Mouse (Mus musculus) ES-E14 (cell line): ENCODE measurements at regions not wholly inside any gene's neighbourhood (a gene's known extent, or its start where the extent isn't known, plus 50 kb on each side); places are given as distances from the start of the nearest gene placed in this dataset.
"Not testable (repeated sequence)": the region's sequence is repeated elsewhere in the genome, so short reads cannot be mapped to it uniquely, and the experiment has no call there.

ENCODE experiments used
- DNase-seq: peaks from one replicate; pipeline ENCODE4 v3.0.0-alpha.2; 2013; ENCODE audit warnings: low read depth, low spot score
- H3K27ac ChIP-seq: 2 replicates; pipeline ENCODE4 v1.5.1; 2012; ENCODE audit warnings: low read depth, mild to moderate bottlenecking, low read length, moderate library complexity, mixed read lengths; ENCODE audit not compliant: poor library complexity, insufficient read depth, severe bottlenecking
- H3K36me3 ChIP-seq: 2 replicates; pipeline ENCODE4 v1.6.1; 2012; ENCODE audit warnings: mild to moderate bottlenecking, low read length, moderate library complexity, mixed read lengths; ENCODE audit not compliant: control insufficient read depth, poor library complexity, insufficient read depth, severe bottlenecking
- H3K4me1 ChIP-seq, 2 experiments: fragments of 150-350 bp in 1 of 2; sonication (generic) in 1 of 2; 2 replicates each; pipeline ENCODE4 v1.6.1; 2012; ENCODE audit warnings: low read length in 2 of 2, mild to moderate bottlenecking in 1 of 2, mixed read lengths in 1 of 2; ENCODE audit not compliant: control insufficient read depth in 2 of 2, insufficient read depth in 2 of 2, poor library complexity in 1 of 2
- H3K4me3 ChIP-seq, 2 experiments: fragments of 150-350 bp in 1 of 2; sonication (generic) in 1 of 2; 2 replicates each; pipeline ENCODE4 v1.5.1; 2012; ENCODE audit warnings: low read length in 2 of 2, low read depth in 1 of 2, mild to moderate bottlenecking in 1 of 2, mixed read lengths in 1 of 2; ENCODE audit not compliant: insufficient read depth in 1 of 2, poor library complexity in 1 of 2, severe bottlenecking in 1 of 2
- H3K9ac ChIP-seq: 2 replicates; pipeline ENCODE4 v1.6.1; 2012; ENCODE audit warnings: low read depth, mild to moderate bottlenecking, low read length, mixed read lengths; ENCODE audit not compliant: poor library complexity, insufficient read depth, severe bottlenecking
- H3K9me3 ChIP-seq: fragments of 150-350 bp; sonication (generic); 2 replicates; pipeline ENCODE4 v1.6.1; 2012; ENCODE audit warnings: low read depth, mild to moderate bottlenecking, low read length; ENCODE audit not compliant: control insufficient read depth, insufficient read depth
- CHD2 ChIP-seq: IDR thresholded peaks from 2 replicates; pipeline ENCODE4 v1.6.1; 2014; ENCODE audit warnings: mild to moderate bottlenecking, low read depth, low read length, inconsistent platforms
- HCFC1 ChIP-seq: IDR thresholded peaks from 2 replicates; pipeline ENCODE4 v1.6.1; 2012; ENCODE audit warnings: low read length, inconsistent platforms, borderline replicate concordance; ENCODE audit not compliant: insufficient read depth
- MAFK ChIP-seq: IDR thresholded peaks from 2 replicates; pipeline ENCODE4 v1.6.1; 2014; ENCODE audit warnings: mild to moderate bottlenecking, low read depth, low read length, inconsistent platforms; ENCODE audit not compliant: insufficient read depth
- ZC3H11A ChIP-seq: IDR thresholded peaks from 2 replicates; pipeline ENCODE4 v1.6.1; 2012; ENCODE audit warnings: low read depth, mild to moderate bottlenecking, inconsistent platforms, low read length, borderline replicate concordance
- ZNF384 ChIP-seq: IDR thresholded peaks from 2 replicates; pipeline ENCODE4 v1.6.1; 2012; ENCODE audit warnings: low read depth, low read length, inconsistent platforms
- in situ Hi-C, 2 experiments: fragments of 600-800 bp; cut with MboI; formaldehyde crosslinking; loops; one replicate each; pipeline ENCODE4 v1.15.1; 2025; ENCODE audit warnings: low sequenced_read_pairs in 2 of 2, inconsistent platforms in 1 of 2; ENCODE audit not compliant: unreplicated experiment in 2 of 2

DNA sequence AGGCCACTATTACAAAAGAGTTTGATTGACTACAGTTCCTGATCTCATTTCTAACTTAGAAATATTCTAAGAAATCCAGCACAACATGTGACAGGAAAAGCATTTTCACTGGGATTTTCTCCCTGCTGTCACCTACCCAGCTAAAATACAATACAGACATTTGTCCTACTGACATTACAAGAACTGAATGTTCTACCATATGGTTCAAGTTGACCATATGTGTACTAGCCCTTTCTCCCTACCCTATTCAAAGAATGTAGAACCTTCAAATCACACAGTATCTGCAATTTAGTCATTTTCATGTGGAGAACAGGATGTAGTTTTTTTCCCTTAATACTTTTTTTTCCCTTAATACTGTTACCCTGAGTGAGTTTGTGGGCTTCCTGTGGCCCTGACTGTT is 695.4 kb downstream of the Crisp4 start:
- H3K4me3 ChIP-seq = no peak overlapping the region
- no peaks in the 10 kb centered on the region for H3K4me1 ChIP-seq
- no peak overlapping the region for H3K27ac ChIP-seq
- TF ChIP-seq CHD2 = no peak
- no peak for TF ChIP-seq MAFK
- no peak for TF ChIP-seq ZC3H11A
- TF ChIP-seq ZNF384 = no peak
- no peak for TF ChIP-seq HCFC1
- in situ Hi-C loops = no loop called here
- DNase-seq = no peak
- H3K9ac ChIP-seq = no peak overlapping the region
- no peaks in the 10 kb centered on the region for H3K9me3 ChIP-seq
- no peaks in the 10 kb centered on the region for H3K36me3 ChIP-seq

DNA sequence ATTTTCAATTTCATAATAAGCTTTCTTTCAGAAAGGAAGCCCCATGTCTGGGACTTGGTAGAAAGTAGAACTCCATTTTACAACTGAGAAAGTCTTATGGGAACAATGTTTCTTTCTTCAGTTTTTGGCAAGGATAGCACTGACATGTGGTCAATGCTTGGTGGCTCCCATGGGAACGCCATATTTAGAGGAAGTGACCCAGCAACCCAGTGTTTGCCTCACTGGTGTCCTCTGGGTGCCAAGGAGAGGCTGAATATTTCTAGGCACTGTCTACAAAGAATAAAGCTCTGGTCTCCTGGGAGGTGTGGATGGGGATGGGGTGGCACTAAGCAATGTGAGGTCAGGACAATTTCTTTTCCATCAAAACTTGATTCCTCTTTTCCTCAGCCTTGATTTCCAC is 696.4 kb downstream of the Crisp4 start:
- H3K4me1 ChIP-seq = no peaks in the 10 kb centered on the region
- H3K9ac ChIP-seq = no peak overlapping the region
- no peak overlapping the region for H3K27ac ChIP-seq
- H3K9me3 ChIP-seq = no peaks in the 10 kb centered on the region
- no peak for DNase-seq
- no peaks in the 10 kb centered on the region for H3K36me3 ChIP-seq
- H3K4me3 ChIP-seq = no peak overlapping the region
- TF ChIP-seq ZC3H11A = no peak
- in situ Hi-C loops = no loop called here

DNA sequence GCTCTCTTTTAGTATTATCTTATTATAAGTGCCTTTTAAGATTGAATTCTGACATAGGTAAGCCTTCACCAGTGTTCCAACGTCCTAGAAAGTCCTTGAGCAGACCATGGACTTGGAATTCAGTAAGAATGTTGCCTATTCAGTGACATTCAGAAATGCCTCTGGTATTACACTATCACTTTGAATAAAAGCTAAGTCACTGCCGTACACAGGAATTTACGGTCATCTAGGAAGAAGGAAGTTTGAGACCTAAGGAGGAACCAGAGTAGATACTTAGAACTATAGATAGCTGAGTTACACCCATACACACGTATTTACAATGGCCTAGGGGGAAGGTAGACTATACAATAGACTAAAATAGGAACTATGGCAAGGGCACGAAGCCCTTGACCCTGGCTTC is 711.6 kb downstream of the Crisp4 start:
- DNase-seq, H3K36me3 ChIP-seq, in situ Hi-C loops, H3K9ac ChIP-seq, H3K9me3 ChIP-seq, H3K27ac ChIP-seq, H3K4me3 ChIP-seq, H3K4me1 ChIP-seq: not testable (repeated sequence)
- TF ChIP-seq MAFK = 0 out of 2 replicates have a peak, but pooled peaks have one; percentile 11

DNA sequence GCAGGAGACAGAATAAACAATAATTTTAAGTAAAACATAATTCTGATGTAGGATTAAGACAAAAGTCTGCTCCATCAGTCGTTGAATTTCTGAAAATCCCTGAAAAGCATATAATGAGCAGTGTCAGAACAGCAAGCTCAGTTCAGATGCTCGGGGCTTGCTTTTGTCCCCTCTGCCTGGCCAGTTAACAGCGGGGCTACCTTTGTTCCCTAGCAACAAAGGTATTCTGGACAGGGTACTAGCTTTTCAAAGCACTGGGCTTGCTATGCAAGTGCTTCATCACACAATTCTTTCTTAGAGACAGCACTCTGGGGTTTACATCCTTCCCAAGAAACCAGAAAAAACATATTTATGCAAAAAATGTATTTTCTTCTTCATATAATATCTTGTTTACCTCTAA is 729.7 kb downstream of the Crisp4 start:
- H3K36me3 ChIP-seq = no peaks in the 10 kb centered on the region
- H3K9ac ChIP-seq = no peak overlapping the region
- H3K4me1 ChIP-seq = no peaks in the 10 kb centered on the region
- no peak overlapping the region for H3K4me3 ChIP-seq
- no peaks in the 10 kb centered on the region for H3K9me3 ChIP-seq
- DNase-seq = no peak
- in situ Hi-C loops = no loop called here
- no peak for TF ChIP-seq HCFC1
- TF ChIP-seq MAFK = no peak
- TF ChIP-seq ZC3H11A = no peak
- no peak for TF ChIP-seq ZNF384
- TF ChIP-seq CHD2 = no peak
- H3K27ac ChIP-seq = no peak overlapping the region

DNA sequence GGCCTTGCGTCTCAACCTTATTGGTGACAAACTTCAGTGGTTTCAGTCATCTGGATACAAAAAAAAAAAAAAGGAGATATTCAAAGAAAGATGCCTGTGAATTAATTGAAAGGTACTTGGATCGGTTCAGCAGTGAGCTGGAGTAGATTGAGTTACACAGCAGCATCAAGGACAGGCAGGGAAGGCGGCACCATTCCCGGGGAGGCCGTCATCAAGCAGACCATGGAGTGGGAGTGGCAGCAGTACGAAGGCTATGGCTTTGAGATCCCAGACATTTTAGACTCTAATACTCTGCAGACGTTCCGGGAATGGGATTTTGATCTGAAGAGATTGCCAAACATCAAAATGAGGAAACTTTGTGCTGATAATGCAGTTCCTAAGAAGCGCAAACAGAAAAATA is 750.8 kb downstream of the Crisp4 start:
- TF ChIP-seq ZC3H11A = no peak
- no peak for TF ChIP-seq CHD2
- no peak for TF ChIP-seq ZNF384
- TF ChIP-seq HCFC1 = no peak
- TF ChIP-seq MAFK = no peak
- in situ Hi-C loops = no loop called here
- Histone ChIP-seq H3K4me1 (no peaks in the 10 kb centered on the region), H3K27ac (no peak overlapping the region), H3K9me3 (no peaks in the 10 kb centered on the region), H3K9ac (no peak overlapping the region), H3K4me3 (no peak overlapping the region), H3K36me3 (no peaks in the 10 kb centered on the region)
- no peak for DNase-seq
